Mouse (Mus musculus): ENCODE measurements around the gene Snx21.
A peak's percentile ranks its signal among the peaks of the same experiment; 100 is the strongest.

Snx21 gene

DNA sequence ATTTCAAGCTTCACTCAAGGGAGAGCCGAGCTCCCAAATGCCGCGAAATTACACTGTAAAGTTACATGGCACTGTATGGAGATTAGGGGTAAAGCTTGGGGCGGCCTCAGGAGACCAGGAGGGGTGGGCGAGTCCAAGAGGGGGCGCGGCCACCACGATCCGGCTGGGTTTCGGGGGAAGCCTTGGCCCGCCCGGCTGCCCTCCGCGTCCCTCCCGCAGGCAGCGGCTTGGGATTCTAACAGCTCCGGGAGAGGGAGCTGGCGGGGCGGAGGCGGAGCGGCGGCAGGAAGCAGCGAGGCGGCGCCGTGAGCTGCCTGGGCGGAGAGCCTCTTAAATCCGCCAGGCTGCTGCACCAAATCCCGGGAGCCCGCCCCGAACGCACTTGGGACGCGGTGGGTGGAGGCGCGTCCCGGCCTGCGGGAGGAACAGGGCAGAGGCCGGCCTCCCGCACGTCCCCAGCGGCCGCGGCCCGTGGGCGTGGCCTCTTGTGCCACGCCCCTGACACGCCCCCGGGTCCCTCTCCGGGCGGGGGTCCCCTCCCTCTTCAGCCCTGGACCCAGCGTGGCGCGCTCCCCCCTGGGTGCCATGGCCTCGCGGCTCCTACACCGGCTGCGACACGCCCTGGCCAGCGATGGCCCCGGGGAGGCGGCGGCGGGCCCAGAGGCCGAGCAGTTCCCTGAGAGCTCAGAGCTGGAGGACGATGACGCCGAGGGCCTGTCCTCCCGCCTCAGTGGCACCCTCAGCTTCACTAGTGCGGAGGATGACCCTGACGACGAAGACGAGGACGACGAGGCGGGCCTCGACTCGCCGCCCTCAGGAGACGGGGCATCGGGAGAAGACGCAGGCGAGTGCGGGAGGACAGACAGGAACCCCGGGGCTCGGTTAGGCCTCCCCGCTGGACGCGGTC lies at the start of gene Snx21:
Gene Snx21, plus strand, starts transcription at position 343 of the 907 bp plus-strand sequence.
- DNase-seq (ENCODE audit: low read depth, low spot score), result peak; percentile 84

DNA sequence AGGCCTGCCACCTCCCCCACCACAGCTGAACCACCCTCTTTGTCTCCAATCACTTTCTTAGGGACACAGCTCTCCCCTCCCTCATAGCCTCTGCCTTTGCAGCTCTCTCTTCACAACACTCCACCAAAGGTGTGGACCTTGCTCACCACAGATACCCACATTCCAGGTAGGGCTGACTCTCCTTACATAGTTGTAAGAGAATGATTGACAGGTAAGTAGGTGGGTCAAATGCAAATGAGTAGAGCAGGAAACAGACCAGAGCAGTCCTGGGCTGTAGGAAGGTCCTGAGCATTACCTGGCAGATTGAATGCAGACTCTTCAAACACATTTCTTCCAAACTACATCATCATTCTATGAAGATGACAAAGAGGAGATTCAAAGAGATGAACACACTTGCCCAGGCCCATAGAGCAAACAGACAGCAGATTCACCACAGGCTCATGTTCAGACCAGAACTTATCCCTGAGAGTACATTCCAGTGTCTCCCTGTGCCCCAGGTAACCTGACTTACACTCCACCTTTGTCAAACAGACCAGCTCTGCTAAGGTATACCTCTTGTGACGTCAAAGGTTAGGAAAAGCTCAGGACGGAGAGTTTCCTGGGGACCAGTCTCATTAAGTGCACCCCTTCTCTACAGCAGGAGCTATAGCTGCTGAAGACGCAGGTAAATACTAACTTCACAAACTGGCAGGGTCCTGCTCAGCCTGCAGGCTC lies 48.1 kb upstream of the Snx21 start:
- DNase-seq (ENCODE audit: low read depth, low spot score), result no peak

DNA sequence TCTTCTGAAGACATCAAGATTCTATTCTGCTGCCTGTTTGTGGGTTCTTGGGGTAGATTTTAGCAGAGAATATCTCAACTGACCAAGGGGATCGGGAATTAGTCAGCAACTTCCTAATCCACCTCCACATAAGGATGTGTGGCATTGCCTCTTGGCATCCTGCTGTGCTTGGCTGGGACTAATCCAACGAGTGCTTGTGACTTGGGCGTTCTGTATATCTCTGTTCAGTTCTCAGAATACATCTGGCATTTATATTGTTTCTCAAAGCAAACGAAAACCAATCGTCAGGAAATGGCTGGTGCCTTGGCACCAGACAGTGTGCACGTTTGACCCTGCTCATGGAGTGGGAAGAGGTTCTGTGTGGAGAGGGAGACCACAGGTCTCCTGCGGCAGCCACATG lies 45.7 kb upstream of the Snx21 start:
- no peak for DNase-seq (ENCODE audit: low read depth, low spot score)

DNA sequence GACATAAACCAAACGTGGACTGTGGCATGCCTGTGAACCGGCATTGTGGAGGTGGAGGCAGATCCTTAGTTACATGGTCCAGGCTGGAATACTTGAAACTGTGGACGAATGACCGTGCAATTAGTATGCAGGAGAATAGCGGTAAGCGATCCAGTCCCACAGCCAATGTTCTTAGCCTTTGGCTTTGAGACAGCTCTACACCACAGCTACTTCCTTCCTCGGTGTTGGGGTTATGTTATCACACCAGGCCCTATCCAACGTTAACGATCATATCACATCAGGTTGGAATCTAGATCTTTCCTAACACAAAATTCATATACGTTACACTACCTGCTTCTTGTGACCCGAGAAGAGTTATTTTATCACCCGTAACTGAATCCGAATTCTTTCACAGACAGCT lies 40.6 kb upstream of the Snx21 start:
- DNase-seq (ENCODE audit: low read depth, low spot score), result no peak

DNA sequence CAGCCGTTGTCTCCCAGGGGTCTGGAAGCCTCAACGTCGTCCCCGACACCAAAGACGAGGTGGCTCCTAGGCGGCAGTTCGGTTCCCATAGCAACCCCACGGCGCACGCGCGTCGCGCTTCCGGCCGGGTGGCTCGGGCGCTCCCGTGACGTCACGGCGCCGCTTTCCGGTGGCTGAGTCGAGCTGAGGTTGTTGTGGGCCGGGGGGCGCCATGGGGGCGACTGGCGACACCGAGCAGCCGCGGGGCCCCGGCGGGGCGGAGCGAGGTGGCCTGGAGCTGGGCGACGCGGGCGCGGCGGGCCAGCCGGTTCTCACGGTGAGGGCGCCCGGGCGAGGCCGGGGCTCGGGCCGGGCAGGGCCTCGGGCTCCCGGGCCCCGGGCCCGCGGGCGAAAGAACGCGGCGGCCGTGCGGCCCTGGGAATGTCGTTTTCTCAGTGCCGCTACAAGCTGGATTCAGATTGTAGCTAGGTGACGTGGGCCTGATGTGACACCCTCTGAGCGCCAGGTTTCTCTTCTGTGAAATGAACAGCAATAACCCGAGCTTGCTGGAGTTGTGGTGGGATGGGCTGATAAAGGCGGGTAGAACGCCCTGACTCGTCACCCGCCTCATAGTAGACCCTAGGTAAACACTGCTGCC lies 39.7 kb upstream of the Snx21 start, which contains the start of the genes Wfdc3 and Dnttip1:
Gene Wfdc3, minus strand, starts transcription at position 89 of the 637 bp plus-strand sequence.
Gene Dnttip1, plus strand, starts transcription at position 141 of the 637 bp plus-strand sequence.
- DNase-seq (ENCODE audit: low read depth, low spot score), result peak; percentile 86

DNA sequence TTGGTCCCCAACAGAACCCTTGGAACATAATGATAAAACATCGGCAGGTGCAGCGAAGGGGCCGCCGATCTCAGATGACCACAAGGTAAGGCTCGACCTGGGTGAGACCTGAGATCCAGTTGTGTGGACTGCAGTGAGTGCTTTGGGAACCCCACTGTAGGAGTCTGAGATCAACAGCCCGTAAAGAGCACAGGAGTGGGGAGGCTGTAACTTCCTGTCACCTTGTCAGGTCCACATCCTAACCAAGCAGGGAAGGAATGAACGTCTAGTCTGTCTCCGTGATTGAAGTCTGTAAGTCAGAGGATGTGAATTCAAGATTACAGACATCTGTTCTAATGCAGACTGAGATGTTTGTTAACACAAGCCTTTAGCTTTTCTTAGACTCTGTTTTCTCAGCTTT lies 38.9 kb upstream of the Snx21 start:
- DNase-seq (ENCODE audit: low read depth, low spot score), result no peak

DNA sequence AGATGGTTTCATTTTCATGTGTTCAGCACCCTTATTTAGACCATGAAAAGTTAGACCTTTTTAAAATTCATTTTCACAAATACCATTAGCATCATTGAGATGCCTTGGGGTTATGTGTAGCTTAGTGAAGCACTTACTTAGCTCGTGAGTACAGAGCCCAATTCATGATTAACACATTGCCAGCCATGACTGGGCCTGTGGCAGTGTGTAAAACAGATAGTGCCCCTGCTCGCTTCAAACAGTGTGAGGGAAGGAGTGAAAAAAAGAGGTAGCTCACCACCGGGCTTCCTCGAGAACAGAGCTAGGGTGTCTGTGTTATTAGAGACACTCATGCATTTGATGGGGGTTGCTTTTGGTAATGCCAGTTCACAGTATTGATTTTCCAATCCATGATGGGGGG lies 37.4 kb upstream of the Snx21 start:
- DNase-seq (ENCODE audit: low read depth, low spot score), result no peak

DNA sequence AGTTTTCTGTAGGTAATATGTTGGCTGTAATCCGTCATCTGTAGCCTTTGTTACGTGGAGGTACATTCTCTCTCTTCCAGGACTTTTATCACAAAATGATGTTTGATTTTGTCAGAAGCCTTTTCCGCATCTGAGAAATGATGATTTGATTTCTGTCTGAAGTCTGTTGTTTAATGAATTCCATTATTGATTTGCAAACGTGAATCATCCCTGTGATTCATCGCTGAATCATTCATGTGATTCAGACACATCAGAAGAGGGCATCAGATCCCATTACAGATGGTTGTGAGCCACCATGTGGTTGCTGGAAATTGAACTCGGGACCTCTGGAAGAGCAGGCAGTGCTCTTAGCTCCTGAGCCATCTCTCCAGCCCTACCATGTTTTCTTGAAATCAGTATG lies 36.6 kb upstream of the Snx21 start:
- no peak for DNase-seq (ENCODE audit: low read depth, low spot score)

DNA sequence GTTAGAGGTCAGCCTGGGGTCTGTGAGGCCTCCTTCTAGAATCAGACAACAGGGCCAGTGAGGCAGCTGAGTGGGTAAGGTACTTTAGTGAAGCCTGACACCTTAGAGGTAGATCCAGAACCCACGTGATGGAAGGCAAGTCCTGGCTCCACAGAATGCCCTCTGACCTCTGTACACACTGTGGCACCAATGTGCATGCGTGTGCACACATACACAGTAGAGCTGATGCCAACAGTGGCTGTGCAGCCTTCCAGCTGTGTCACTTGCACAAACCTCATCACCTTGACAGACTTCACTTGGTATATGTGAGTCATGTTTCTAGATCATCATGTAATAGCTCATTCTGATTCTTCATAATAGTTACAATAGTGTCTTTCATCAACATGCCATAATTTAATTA lies 33.2 kb upstream of the Snx21 start:
- DNase-seq (ENCODE audit: low read depth, low spot score), result no peak

DNA sequence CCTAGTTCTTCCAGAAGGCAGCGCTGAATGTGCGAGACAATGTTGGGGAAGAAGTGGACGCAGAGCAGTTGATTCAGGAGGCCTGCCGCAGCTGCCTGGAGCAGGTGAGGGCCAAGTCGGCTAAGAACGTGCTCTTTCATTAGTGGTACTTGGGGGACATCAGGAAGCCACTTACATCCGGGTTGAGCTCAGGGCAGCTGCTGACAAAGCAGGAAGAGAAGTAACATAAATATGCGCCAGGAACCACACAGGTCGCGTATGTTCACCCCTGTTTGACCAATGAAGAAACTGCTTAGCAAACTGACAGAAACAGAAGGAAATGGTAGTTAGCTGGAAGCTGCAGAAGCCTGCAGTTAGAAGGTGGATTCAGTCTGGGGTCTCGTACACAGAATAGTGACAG lies 31.5 kb upstream of the Snx21 start:
- no peak for DNase-seq (ENCODE audit: low read depth, low spot score)

DNA sequence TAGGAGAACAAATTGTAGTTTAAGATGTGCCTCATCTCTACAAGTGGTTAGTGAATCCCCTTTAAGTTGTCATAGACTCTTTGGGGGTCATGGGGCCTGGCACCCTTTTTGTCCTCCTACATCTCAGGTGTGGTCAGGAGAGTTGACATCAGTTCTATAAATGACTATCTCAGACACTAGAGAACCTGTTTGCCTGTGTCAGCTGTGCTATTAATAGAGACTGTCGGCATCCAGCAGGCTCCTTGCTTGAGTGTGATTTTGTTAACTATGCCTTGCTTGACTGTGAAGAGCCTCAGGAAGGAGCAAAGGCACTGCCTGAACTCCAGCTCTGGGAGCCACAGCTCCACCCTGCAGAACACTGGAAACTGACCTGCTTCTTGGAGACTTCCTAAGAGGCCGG lies 30.8 kb upstream of the Snx21 start:
- no peak for DNase-seq (ENCODE audit: low read depth, low spot score)

DNA sequence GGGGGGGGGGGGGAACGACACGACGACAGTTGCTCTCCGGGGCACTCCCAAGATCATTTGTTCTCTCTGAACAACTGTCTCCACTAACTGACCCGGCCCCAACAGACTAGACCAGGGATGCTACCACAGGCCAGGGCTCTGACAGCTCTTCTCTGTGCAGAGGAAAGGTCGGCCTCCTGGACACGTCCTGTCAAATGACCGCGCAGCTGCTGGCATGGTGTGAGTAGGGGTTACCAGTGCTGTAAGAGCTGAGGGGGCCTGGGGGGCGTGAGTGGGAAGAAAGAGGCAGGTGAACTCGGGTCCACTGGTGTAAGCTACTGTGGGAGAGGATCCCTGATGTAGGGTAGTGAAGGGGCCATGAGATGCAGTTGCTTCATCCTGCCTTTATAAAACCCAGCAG lies 27.8 kb upstream of the Snx21 start:
- DNase-seq (ENCODE audit: low read depth, low spot score), result no peak

DNA sequence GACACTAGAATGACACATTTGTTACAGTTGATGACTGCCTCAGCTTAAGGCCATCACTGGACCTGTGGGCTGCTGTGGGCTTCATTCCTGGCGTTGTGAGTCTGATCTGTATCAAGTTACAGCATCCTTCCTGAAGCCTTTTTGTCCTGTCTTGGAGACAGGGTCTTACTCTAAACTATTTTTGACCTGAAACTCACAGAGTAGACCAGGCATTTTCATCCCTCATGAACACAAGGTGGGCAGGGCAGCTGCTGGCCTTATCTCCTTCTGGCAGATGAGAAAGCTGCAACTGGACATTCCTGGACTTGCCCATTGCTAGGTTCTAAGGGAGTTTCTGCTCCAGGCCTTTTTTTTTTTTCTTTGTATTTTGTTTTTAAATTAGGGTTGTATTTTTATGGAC lies 26.9 kb upstream of the Snx21 start:
- no peak for DNase-seq (ENCODE audit: low read depth, low spot score)

DNA sequence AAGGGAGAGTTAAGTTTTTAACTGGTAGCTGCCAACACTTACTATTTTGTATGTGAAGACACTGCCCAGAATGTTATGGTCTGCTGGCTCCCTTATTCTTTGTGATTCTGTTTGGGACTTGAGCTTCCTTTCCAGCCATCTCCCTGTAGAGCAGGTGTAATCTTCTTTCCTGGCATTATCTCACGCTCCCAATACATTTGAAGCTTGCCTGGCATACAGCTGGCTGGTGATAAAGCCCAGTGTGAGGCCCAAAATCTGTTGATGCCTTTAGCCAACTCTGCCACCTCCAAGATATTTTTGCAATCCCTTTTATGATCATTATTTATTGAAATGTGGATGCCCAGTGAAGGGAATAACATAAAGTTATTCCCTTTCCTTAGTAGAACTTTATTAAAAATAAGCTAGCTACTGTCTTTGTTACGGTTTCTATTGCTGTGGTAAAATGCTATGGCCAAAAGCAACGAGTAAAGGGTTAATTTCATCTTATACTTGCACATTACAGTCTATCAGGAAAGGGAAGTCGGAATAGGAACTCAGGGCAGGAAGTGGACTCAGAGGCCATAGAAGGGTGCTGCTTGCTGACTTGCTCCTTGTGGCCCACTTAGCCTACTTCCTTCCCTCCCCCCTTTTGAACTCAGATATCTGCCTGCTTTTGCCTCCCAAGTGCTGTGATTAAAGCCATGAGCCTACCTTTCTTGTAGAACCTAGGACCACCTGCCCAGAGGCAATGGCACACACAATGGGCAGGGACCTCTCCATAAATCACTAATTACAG lies 25.4 kb upstream of the Snx21 start:
- no peak for DNase-seq (ENCODE audit: low read depth, low spot score)

DNA sequence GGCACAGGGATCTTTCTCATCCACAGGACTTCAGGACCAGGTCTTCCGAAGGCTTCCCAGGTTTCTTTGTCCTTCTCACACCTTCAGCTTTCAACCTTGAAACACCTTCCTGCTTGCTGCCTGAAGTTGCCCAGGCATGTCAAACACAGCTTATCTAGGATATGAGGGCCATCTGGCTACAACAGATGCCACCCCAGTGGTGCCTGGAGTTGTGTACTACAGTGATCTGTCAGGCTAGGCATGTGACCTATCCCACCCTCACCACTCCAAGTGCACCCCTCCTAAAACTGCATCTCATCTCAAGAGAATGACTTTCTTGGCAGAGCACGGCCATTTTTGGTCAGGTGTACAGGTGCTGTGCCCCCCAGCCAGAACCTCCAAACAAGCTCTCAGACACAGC lies 24.1 kb upstream of the Snx21 start:
- DNase-seq (ENCODE audit: low read depth, low spot score), result no peak

DNA sequence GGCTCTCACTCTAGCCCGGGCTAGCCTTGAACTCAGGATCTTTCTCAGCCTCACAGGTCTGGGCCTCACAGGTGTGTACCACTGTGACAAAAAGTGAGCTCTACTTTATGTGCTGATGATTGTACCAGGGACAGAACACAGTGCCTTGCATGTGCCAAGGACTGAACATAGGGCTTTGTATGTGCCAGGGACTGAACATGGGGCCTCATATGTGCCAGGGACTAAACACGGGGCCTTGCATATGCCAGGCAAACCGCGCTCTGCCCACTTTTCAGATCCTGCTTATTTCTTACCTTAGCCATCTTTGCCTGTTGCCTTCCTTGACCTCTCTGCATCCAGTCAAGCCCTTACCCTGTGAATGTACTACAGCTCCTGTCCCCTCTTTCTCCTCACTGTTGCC lies 23.7 kb upstream of the Snx21 start:
- no peak for DNase-seq (ENCODE audit: low read depth, low spot score)

DNA sequence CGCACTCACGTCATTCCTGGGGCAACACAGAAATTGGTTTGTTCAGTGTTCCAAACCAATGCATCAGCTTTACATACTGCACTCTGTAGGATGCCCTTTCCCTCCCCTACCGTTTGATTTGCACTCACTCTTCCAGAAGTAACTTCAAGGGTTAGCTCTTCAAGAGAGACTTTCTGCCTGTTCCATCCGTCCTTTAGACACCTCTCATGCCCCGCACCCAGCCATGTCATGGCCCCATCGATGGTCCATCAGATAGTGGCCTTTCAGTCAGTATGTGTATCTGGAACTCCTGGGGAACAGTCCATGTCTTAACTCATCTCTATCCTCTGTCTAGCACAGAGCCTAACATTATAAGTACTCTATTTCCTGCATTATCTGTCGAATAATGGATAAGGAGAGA lies 23.0 kb upstream of the Snx21 start:
- DNase-seq (ENCODE audit: low read depth, low spot score), result no peak

DNA sequence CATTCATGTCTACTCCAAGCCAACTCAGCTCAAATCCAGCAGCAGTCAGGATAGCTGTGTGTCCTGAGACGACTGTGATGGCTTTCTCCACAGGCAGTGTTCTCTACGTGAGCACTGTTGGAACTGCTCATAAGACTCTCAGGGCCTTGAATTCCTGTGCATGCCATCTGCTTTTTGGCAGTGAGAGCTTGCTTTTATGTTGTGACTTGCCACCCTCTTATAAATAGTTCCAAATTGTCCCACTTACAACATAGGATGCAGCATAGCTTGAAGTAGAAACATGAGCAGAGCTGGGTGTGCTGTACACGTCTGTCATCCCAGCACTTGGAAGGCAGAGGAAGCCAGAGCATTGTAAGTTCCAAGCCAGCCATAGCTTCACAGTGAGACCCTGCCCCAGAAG lies 19.8 kb upstream of the Snx21 start:
- no peak for DNase-seq (ENCODE audit: low read depth, low spot score)

DNA sequence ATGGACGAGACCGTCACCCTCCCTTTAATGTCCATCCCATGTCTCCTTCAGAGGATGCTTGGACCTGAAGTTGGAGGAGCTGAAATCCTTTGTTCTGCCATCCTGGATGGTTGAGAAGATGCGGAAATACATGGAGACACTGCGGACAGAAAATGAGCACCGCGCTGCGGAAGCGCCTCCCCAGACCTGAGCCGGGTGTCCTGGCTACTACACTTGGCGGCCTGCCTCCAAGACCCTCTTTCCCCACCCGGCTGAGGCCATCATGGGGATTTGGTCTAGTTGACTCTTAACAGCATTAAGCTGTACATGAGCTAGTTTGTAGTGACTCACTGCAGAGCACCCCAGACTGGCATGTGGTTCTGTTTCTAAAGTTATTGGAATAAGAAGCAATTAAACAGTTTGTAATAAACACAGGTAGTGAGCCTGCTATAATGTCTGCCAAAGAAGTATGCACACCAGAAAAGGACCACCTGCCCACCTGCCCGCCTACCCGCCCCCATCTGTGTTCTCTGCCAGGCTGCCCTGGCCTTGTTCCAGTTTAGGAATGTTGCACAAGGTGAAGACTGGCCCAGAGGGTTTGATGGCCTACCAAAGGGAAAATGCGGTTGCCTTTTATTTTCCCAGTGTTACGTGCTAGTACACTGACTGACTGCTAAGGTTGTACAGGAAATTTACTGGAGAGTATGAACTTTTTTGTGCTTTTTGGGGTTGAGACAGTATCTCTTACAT lies 17.6 kb upstream of the Snx21 start:
- DNase-seq (ENCODE audit: low read depth, low spot score), result no peak

DNA sequence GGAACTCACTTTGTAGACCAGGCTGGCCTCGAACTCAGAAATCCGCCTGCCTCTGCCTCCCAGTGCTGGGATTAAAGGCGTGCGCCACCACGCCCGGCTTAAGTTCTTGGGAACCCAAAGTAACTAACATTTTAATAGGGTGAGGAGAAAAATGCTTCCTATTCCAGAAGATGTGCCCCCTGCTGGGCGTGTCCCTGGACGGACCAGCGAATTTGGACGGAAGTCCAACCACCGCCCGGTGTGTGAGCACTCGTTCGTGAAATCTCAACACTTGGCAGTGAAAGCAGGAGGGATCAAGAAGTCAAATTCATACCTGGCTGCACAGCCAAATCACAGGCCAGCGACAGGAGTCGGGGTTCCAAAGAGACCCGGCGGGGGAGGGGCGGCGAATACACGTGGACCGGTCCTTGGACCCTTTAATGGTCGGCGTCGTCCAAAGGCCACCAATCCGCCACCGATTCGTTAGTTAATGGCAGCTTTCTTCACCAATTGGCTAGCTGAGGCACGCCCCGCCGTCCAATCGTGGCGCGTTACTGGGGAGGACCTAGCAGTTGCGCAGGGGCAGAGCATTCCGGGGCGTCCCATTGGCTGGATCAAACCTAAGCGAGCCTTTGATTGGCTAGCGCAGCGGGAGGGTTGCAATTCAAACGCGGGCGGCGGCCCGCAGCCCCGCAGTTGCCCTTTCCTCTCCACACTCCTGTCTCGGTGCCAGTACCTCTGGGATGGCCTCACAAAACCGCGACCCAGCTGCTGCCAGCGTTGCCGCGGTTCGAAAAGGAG lies 16.2 kb upstream of the Snx21 start, which contains the start of gene Ube2c:
Gene Ube2c, plus strand, starts transcription at position 641 of the 780 bp plus-strand sequence.
- peak; percentile 96 for DNase-seq (ENCODE audit: low read depth, low spot score)

Measured in retina, postnatal 7 days (tissue).